Mouse (Mus musculus) layer of hippocampus, adult 9-11 months (tissue): ENCODE data around the gene Cbarp.
"Not testable (repeated sequence)": the region's sequence is repeated elsewhere in the genome, so short reads cannot be mapped to it uniquely, and the experiment has no call there.

Experiments used
- DNase-seq: peaks from one replicate; pipeline ENCODE4 v3.0.0; 2022

Cbarp gene

DNA sequence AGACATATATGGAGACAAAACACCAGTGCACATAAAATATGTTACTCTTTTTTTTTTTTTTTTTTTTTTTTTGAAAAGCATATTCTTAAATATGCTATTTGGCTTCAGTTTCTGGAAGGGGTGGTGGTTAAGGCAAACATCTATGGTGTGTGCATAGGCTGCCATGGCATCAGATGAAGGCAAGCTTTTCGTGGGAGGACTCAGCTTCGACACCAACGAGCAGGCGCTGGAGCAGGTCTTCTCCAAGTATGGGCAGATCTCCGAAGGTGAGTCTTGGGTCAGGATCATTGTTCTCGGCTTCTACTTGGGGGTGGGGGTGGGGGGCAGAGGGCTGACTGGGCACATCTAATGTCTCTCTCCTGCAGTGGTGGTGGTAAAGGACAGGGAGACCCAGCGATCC, 29.0 kb upstream of the Cbarp start:
- no peak for DNase-seq

- no peak for DNase-seq
These were observed 28.4 kb upstream of the Cbarp start for GRCm38 (mm10) chr10:80169070-80169469.

DNA sequence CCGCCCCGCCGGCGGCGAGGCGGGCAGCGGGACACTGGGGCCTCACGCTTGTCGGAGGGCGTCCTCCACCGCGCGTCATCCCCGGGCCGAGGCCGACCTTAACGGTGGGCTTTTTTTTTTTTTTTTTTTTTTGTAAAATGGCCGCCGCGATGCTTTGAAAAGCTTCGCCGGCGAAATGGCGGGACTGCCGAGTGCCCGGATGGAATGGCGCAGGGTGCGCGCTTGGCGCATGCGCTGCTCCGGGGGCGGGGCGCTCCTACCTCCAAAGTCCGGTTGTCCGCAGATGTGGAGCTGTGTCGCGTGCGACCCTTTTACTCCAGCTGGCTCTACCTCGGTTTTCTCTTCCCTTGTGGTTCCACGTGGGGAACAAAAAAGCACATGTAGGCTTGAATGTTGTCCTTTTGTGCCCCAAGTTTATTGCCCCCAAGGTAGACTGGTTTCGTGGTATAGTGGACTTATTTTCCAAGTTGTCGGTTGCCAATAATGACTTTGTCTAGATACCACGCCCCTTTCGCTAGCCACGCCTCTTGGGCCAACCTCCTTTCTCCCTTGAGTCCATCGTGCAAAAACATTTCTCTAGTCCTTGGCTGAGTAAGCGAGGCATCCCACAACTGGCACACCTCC, 27.5 kb upstream of the Cbarp start:
- DNase-seq, result peak; percentile 91

GRCm38 (mm10) chr10:80167460-80168037, 26.9 kb upstream of the Cbarp start:
- DNase-seq, result peak; percentile 97

- DNase-seq, result not testable (repeated sequence)
These were observed 25.5 kb upstream of the Cbarp start for GRCm38 (mm10) chr10:80166136-80166535.

DNA sequence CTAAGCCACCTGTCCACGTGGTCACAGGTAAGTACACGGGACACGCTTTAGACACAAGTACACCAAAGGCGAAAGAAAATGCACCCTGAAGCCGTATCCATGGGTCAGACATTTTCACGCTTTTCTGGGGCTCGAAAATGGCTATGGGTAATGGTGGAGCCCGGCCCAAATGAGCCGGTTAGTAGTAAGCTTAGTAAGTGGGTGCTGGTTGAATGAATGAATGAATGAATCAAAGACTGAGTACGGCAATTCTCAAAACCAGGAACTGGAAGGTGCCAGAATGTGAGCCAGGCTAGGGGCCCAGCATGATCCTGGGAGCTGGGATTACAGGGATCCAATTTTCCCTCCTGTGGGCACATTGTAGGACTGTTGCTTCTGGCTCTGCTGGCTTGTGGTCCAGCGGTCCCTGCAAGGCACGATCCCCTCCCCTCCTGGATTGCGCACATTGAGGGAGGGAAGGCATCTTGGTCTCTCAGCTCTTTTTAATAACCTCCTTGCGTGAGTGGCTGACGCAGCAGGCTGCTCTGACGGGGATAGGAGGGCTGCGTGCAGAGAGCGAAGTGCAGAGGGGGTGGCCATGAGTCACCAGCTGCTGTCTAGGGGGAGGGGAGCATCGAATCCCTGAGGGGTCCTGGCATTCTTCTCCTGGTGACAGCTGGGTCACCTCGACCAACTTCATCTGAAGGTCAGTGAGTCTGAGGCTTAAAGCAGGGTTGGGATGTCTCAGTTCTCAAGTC, 24.9 kb upstream of the Cbarp start, which contains the start of gene Cirbp:
Cirbp (plus strand) TSS at position 594 of the 737 bp plus-strand sequence.
- DNase-seq, result peak; percentile 60

DNA sequence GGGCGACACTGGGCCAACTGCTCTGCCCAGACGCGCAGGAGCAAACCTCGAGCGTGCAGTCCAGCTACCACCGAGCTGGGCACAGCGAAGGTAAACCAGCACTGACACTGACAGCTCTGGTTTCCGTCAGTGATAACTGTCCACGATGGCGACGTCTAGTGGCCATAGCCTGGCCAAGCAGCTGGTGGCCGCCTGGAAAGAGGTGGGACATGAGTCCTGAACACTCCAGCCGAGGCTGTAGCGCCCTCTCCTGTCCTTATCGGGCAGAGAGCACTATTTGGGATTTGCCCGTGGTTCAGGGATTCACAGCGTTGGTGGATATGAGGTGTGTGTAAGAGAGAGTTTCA, 24.3 kb upstream of the Cbarp start:
- peak; percentile 96 for DNase-seq

DNA sequence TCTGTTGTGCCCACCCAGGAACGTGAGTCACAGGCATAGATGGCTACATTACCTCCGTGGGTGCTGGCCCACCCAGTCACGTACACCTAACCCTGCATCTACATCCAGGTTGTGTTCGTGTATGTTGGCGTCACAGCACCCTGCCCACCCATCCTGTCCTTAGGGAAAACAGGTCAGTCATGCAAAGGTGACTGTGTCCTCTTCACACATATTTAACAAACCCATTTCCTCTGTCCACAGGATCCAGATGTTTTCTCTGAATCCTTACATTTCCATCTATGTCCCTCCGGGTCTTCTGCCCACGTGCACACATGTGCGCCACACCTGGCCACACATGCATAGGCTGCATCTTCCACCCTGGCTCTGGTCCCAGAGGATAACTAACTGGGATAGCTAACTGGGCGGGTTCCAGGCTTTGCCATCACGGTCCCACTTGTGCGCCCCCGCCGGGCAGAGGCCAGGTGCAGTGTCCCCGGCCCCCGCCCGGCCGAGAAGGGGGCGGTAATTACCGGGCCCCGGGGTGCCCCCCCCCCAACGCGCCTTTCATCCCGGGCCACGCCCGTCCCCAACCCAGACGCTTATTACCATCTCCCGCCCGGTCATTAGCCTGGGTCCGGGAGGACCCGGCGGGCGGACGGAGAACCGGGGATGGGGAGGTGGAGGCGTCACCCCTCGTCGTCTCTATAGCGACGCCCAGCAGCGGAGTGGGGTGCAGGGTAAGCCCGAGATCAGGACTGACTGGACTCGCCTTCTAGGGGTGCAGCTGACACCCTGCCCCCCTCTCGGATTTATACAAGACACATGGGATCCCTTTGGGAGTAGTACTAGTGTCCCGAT, 23.7 kb upstream of the Cbarp start:
- DNase-seq, result peak; percentile 49

- peak; percentile 23 for DNase-seq
These were observed 23.1 kb upstream of the Cbarp start for GRCm38 (mm10) chr10:80163721-80164120.

DNA sequence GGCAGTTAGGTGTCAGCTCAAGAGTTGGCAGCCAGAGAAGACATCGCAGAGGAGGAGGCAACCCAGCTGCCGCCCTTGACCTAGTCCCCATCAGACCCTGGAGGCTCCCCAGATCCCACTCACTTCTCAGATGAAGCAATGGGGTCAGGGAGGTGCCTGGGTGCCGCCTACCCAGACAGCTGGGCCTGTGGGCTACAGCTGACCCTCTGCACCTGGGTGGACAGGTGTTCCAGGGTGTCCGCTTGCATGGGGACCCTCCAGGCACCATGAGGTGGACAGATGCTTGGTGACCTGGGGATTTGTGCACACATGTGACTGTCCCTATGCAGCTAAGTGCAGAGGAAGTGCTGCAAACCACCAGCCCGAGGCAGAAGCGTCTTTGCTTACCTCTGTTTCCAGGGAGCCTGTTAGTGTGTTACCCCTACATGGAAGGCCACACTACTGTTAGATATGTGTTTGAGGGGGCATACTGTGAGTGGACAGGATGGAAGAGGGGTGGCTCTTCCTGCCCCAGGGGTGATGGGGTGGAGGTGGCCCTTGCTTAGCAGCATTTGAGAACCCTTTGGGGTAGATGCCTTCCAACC, 22.2 kb upstream of the Cbarp start:
- DNase-seq, result peak; percentile 26

GRCm38 (mm10) chr10:80162243-80162608, 21.6 kb upstream of the Cbarp start:
- no peak for DNase-seq

GRCm38 (mm10) chr10:80161522-80162242, 21.0 kb upstream of the Cbarp start:
- DNase-seq, result no peak

DNA sequence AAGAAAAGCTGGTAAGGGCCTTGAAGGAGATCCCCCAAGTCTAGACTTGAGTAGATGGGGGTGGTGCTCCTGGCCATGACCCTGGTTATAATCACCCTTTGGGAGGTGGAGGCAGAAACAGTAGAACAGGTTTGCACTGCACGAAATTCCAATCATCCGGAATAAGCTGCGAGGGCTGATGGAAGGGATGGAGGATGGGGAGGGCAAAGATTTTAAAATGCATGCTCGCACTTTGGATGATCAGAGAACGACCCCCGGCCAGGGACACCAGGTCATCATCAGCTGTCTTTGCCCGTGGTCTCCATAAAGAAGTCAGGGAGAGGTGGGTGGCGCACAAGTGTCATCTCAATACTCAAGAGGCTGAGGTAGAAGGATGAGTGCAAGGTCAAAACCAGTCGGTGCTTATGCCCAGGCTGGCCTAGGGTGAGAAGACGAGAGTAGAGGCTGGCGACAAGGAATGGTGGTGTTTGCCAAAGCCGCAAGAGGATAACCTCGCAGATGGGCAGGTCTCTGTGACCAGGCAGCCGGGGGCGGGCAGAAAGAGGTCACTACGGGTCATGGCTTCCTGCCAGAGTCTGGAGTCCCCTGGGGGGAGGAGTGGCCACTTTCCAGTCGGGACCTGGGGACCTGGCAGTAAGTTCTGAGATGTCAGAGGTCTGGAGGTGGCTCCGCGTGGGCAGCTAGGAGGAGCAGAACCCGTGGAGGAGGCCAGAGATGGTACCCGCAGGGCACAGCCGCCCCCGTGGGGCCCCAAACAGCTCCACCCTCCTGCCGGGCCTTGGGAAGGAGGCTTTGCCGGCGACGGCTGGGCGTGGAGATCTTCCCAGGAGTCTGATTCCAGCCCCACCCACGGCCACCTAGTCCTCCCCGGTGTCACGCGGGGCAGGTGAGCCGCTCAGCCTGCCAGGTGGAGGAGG, 20.1 kb upstream of the Cbarp start:
- DNase-seq, result peak; percentile 61

- peak; percentile 99 for DNase-seq
These were observed 19.2 kb upstream of the Cbarp start for GRCm38 (mm10) chr10:80159561-80160454.

- peak; percentile 67 for DNase-seq
These were observed 18.5 kb upstream of the Cbarp start for GRCm38 (mm10) chr10:80159021-80159560.

DNA sequence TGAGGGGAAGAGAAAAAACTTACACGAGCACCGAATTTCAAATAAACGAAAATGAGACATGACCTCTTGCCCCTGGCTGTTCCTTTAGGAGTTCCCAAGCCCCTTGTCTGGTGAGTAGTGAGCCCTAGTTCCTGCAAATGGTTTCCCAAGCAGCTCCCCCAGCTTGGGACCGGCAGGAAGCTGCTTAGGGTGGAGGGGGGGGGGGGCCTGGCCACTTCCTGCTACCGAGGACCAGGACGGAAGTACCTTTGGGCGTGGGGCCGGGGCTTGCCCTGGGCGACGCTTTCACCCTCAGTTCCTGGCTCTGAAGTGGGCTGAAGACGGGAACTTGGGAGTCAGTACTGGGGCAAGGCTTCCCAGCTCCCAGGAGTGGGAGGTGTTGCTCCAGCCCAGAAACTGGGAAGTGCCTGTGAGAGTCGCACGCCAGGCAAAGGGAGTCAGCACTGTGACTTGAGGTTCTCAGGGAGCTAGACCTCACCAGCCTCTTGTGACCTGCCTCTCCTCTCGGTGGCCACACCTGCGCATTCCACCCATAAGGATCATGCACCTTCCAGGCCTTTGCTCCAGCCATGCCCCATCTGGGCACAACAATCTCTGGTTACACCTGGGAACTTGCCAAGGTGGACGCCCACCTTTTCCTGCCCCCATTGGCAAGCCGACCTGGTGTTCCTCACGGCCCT, 17.8 kb upstream of the Cbarp start:
- DNase-seq, result no peak

DNA sequence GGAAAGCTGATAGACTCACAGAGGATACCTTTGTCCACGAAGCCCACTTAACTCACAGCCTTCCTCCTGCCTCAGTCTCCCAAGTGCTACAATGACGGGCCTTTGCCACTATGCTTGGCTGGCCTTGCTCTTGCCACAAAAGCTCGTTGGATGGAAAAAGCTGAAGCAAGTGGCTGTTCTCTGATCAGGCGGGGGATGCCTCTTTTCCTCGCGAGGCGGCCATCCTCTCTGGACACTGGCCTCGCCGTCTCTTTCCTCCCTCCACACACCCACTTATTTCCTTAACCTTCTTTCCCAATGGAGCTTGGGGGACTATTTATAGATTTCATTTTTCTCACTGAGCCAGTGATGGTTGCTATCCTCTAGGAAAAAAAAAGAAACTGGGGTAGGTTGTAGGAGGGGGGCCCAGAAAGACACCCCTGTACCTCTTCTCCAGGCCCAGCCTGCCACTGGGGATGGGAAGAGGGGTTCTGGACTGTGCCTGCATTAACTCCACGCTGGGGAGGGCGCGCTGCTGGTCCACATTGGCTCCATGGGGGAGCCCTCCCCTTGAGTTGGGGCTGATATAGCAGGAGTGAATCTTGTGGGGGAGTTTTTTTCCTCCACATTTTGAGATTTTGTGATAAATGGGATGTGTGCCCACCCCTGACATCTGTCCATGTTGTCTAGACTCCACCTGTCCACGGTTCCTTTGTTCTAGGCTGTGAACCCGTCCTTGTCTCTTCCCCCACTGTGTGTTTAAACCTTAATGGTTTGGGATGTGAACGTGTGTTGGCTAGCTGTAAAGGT, 16.7 kb upstream of the Cbarp start:
- no peak for DNase-seq

GRCm38 (mm10) chr10:80156752-80157053, 16.1 kb upstream of the Cbarp start:
- no peak for DNase-seq
